Mouse (Mus musculus) retina, embryonic 14.5 days (tissue): ENCODE data around the gene Sumf2.

Source experiments
- DNase-seq: peaks from one replicate; pipeline ENCODE4 v3.0.0-alpha.2; 2015; ENCODE audit warnings: low spot score

Sumf2 gene

GRCm38 (mm10) chr5:129908242-129908965 lies 61.6 kb downstream of the Sumf2 start, which contains the start of gene Nupr1l:
TSS of gene Nupr1l (plus strand) at chr5:129908540.
- DNase-seq: peak; percentile 97

GRCm38 (mm10) chr5:129909147-129909546 lies 62.4 kb downstream of the Sumf2 start:
- DNase-seq: no peak

GRCm38 (mm10) chr5:129909591-129909990 lies 62.8 kb downstream of the Sumf2 start:
- no peak for DNase-seq
